Mouse (Mus musculus) skeletal muscle tissue, adult 2 months (tissue): Measurements from ENCODE around the gene Stk11.

Experiments
- DNase-seq: peaks from one replicate; pipeline ENCODE4 v3.0.0-alpha.2; 2012; ENCODE audit warnings: low read depth, low spot score

Gene Stk11

GRCm38 (mm10) chr10:80170601-80171021, 55.0 kb downstream of the Stk11 start:
- no peak for DNase-seq

DNA sequence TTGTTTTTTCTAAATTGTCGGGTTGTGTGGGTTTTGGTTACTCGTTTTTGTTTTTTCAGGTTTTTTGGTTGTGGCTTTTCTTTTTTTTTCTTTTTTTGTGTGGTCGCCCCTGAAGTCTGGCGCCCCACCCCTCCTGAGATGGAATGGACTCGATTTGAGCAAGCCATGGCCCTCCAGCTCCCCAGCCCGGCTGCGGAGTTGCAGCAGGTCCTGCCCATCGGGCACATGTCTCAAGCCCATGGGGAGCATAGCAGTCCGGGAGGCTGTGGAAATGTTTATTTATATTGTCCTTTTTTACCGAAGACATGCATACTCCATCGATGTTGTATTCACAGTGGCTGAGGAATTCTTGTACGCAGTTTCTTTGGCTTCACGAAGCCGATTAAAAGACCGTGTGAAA, 55.6 kb downstream of the Stk11 start:
- no peak for DNase-seq

- DNase-seq: no peak
These were observed 56.3 kb downstream of the Stk11 start for GRCm38 (mm10) chr10:80171760-80172526.

GRCm38 (mm10) chr10:80172527-80173292, 57.1 kb downstream of the Stk11 start, which contains the start of gene 1600002K03Rik:
TSS of gene 1600002K03Rik (plus strand) at chr10:80172944.
- peak; percentile 88 for DNase-seq

DNA sequence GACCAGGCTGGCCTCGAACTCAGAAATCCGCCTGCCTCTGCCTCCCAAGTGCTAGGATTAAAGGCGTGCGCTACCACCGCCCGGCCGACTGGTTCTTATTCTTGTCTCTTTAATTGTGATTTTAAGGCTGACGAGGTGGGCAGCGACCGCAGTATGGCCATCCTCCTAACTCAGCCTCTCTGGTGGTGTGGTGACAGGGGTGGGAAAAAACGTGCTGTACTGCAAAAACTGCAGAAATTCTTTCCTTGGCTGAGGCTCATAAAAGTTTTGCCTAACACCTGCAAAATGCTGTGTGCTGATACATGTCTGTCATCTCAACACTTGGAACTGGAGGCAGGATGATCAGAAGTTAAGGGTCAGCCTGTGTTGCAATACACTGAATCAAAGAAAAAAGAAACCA, 57.8 kb downstream of the Stk11 start:
- DNase-seq: no peak

DNA sequence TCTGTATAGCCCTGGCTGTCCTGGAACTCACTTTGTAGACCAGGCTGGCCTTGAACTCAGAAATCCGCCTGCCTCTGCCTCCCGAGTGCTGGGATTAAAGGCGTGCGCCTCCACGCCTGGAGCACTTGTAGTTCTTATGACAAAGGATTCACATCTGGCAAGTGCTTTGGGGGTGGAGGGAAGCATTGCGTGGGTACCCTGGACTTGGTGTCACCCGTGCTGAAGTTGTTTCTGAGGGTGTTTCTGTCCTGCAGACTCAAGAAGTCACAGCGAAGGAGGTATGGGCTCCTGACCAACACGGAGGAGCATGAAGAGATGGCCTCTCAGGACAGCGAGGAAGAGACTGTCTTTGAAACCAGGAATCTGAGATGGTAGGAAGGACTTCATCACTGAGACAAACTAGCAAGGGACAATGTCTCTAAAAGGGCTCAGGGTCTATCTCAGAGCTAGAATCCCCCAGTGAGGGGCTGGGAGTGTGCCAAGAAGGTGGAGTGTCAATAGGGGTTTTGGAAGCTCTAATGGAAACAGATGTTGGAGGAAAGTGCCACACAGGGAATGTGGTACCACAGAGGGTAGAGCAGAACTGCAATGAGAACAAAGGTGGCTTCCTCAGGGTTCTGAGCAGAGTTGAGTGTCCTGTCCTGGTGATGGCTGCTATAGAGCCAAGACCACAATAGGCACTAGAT, 58.5 kb downstream of the Stk11 start:
- no peak for DNase-seq

- no peak for DNase-seq
These were observed 59.1 kb downstream of the Stk11 start for GRCm38 (mm10) chr10:80174705-80175104.

- DNase-seq: no peak
These were observed 60.1 kb downstream of the Stk11 start for GRCm38 (mm10) chr10:80175536-80176269.

DNA sequence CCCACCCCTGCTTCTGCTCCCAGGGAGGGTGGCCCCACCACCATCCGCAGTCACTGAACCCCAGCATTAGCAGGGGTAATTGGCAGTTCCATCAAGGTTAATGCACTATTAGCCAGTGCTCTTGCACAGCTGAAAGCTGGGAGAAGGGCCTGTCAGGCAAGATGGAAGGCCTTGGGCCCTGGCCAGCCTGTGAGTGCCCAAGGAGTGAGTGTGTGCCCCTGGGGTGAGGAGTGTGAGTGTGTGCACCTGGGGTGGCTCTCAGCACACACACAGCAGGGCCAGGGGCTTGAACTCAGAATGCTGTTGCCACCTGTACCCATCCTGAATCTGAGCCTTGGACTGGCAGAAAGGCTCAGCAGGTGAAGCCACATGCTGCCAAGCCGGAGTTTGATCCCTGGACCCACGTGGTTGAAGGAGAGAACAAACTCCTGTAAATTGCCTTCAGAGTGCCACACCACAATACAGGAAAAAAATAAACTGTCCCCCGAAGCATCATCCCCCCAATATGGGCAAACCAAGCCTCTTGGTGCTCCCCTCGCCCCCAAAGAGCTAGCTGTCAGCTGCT, 60.7 kb downstream of the Stk11 start:
- DNase-seq: no peak

DNA sequence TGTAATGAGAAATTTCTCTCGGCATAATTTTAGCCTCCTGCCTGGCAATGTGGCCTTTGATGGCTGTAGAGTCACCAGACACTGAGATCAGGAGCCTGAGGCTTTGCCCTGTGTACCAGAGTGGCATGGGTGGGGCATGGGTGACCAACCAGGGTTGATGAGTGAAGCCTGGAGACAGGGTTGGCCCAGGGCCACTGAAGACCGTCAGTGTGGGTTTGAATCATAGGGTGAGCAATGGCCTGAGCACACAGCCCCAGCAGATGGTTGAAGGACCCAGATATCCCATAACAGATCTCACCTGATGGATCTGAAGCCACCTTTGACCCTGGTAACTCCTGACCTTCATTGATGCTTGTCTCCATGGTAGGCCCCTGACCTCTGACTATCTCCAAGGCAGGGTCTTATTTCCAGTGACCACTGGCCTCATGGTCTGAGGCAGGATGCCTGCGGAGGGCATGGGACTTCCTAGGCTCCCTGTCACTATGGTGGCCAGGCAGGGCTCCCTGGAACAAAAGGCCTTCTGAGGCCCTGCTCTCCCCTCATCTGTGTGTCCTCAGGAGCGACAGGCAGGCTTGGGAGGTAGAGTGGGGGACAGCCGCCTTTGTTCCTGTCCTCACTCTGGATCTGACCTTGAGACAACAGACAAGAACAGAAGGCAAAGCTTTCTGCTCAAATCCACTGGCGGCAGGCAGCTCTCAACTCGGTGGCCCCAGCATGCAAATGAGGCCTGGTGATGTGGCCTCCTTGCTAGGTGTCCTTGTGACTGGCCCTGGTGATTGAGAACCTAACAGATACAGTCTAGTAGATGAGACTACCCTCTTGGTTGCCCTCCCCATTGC, 62.1 kb downstream of the Stk11 start:
- DNase-seq: no peak

GRCm38 (mm10) chr10:80179068-80180051, 63.8 kb downstream of the Stk11 start, which contains the start of gene Efna2:
TSS of gene Efna2 (plus strand) at chr10:80179482.
- DNase-seq: no peak
